Mouse (Mus musculus) heart, adult 2 months (tissue): ENCODE results near the gene Elmod3. TPM values are rescaled to one million over a fixed set of nuclear protein-coding genes. Genes with fewer than 3 reads are reported as not detected.
"Not testable (repeated sequence)": the region's sequence is repeated elsewhere in the genome, so short reads cannot be mapped to it uniquely, and the experiment has no call there.

ENCODE experiments used
- DNase-seq, 2 experiments: peaks; one replicate each; pipeline ENCODE4 v3.0.0; 2021
- H3K27ac ChIP-seq: fragments of 200-600 bp; 2 replicates; pipeline ENCODE4 v1.8.1; 2022
- H3K27me3 ChIP-seq: fragments of 200-500 bp; 2 replicates; pipeline ENCODE4 v1.6.1; 2012; ENCODE audit warnings: mild to moderate bottlenecking, low read length, inconsistent platforms, mixed read lengths; ENCODE audit not compliant: control insufficient read depth, insufficient read depth
- H3K36me3 ChIP-seq: fragments of 200-500 bp; 2 replicates; pipeline ENCODE4 v1.6.1; 2012; ENCODE audit warnings: low read length, inconsistent platforms; ENCODE audit not compliant: control insufficient read depth, insufficient read depth
- H3K4me1 ChIP-seq: fragments of 200-500 bp; 2 replicates; pipeline ENCODE4 v1.6.1; 2011; ENCODE audit warnings: low read length; ENCODE audit not compliant: control insufficient read depth, insufficient read depth
- H3K4me3 ChIP-seq: fragments of 200-600 bp; 2 replicates; pipeline ENCODE4 v1.8.1; 2022
- H3K79me2 ChIP-seq: fragments of 200-500 bp; replicated peaks from 2 replicates; pipeline ENCODE4 v1.6.1; 2012; ENCODE audit warnings: mild to moderate bottlenecking, inconsistent platforms, low read length, moderate library complexity, mixed read lengths; ENCODE audit not compliant: control insufficient read depth, insufficient read depth
- H3K9ac ChIP-seq: fragments of 200-500 bp; 2 replicates; pipeline ENCODE4 v1.6.1; 2012; ENCODE audit warnings: low read depth, mild to moderate bottlenecking, control low read depth, inconsistent platforms, low read length, mixed read lengths
- CTCF ChIP-seq: fragments of 200-600 bp; IDR thresholded peaks from 2 replicates; pipeline ENCODE4 v1.8.1; 2022; ENCODE audit warnings: antibody characterized with exemption, mild to moderate bottlenecking, moderate library complexity
- EP300 ChIP-seq: fragments of 200-500 bp; IDR thresholded peaks from 2 replicates; pipeline ENCODE4 v1.6.1; 2011; ENCODE audit warnings: low read depth, low read length, control low read depth; ENCODE audit not compliant: insufficient read depth
- POLR2A ChIP-seq: fragments of 200-500 bp; IDR thresholded peaks from 2 replicates; pipeline ENCODE4 v1.6.1; 2011; ENCODE audit warnings: mild to moderate bottlenecking, low read depth, low read length, control low read depth; ENCODE audit not compliant: insufficient read depth
- WGBS: fragments of 180-500 bp; shearing (Covaris S2); methylation state at CpG from one replicate; pipeline ENCODE4 v1.1.7; 2018; 5-methylcytosine and 5-hydroxymethylcytosine counted together
- intact Hi-C: fragments of 180-260 bp; cut with DNase I; formaldehyde crosslinking; loops from one replicate; pipeline ENCODE4 v1.15.1; 2025
- polyA plus RNA-seq: library from polyadenylated mRNA; depleted of rRNA; stranded (reverse); fragments of >200 nt; gene quantifications from 2 replicates; pipeline ENCODE4 v1.2.3, GENCODE M21; 2012
- total RNA-seq, 2 experiments: library from RNA; stranded (reverse); gene quantifications; 2 replicates each; pipeline ENCODE4 v1.2.3; 2021

Gene Elmod3
- total and polyA plus RNA-seq, 3 experiments = 12.8 to 25.5 (median 16.5) TPM

GRCm38 (mm10) chr6:72543265-72543850 lies 54.9 kb downstream of the Elmod3 start:
- no peak for DNase-seq
- TF ChIP-seq EP300 (no peak), CTCF (no peak), POLR2A (no peak)
- peaks cover 2% of the 10 kb centered on the region for H3K4me1 ChIP-seq
- H3K4me3 ChIP-seq = no peak overlapping the region
- no peak overlapping the region for H3K9ac ChIP-seq
- H3K79me2 ChIP-seq = no peaks in the 10 kb centered on the region
- no peak overlapping the region for H3K27ac ChIP-seq
- H3K27me3 ChIP-seq = no peaks in the 10 kb centered on the region
- no peaks in the 10 kb centered on the region for H3K36me3 ChIP-seq
- WGBS = 75% methylated on average over 12 of the region's 12 CpGs
- intact Hi-C loops = no loop called here

- H3K9ac ChIP-seq = peak overlapping the region; percentile 75
- peak overlapping the region; percentile 62 for H3K27ac ChIP-seq
- intact Hi-C loops = no loop called here
- H3K4me3 ChIP-seq = peak overlapping the region; percentile 51
- peak; percentile 83 to 90 for DNase-seq
- no peaks in the 10 kb centered on the region for H3K36me3 ChIP-seq
- WGBS = 3% methylated on average over 16 of the region's 16 CpGs
- H3K4me1 ChIP-seq = peaks cover 2% of the 10 kb centered on the region
- H3K79me2 ChIP-seq = no peaks in the 10 kb centered on the region
- peak; percentile 82 for TF ChIP-seq POLR2A
- peak; percentile 32; the same call in 1 of the 2 replicates for TF ChIP-seq CTCF
- peak; percentile 60; the same call in 1 of the 2 replicates for TF ChIP-seq EP300
- H3K27me3 ChIP-seq = no peaks in the 10 kb centered on the region
These were observed 59.6 kb downstream of the Elmod3 start for GRCm38 (mm10) chr6:72538562-72539031.

DNA sequence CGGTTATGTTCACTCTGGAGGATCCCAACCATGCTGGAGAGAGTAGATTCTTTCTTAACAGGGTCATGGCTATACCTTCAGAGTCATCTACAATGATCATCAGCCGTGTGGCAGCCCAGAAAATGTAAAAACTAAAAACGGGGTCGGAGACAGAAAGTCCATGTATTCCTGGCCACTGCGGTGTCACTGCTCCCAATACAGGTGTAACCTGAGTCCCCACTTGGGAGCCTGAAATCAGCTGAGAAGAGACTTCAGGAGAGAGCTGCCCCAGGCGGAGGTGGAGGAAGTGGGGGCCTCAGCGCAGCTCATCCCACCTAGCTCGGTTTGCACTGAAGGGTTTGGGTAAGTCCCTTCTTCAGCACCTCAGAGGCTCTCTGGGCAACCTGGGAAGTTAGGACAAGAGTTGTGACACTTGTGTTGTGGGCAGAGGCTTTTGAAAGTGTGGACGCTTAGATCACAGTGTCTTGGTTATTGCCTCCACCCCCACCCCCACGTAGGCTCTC lies 60.2 kb downstream of the Elmod3 start:
- intact Hi-C loops = no loop called here
- Histone ChIP-seq H3K27me3 (no peaks in the 10 kb centered on the region), H3K4me1 (peaks cover 2% of the 10 kb centered on the region), H3K36me3 (no peaks in the 10 kb centered on the region), H3K27ac (peak overlapping the region; percentile 62; the same call in 1 of the 2 replicates), H3K9ac (peak overlapping the region; percentile 75), H3K79me2 (no peaks in the 10 kb centered on the region), H3K4me3 (peak overlapping the region; percentile 51; the same call in 1 of the 2 replicates)
- DNase-seq = no peak
- 63% methylated on average over 10 of the region's 10 CpGs for WGBS
- no peak for TF ChIP-seq POLR2A
- no peak for TF ChIP-seq CTCF
- TF ChIP-seq EP300 = no peak

GRCm38 (mm10) chr6:72535165-72535564 lies 63.0 kb downstream of the Elmod3 start:
- no peaks in the 10 kb centered on the region for H3K79me2 ChIP-seq
- WGBS = 1% methylated on average over 9 of the region's 9 CpGs
- peak overlapping the region; percentile 60; the same call in 1 of the 2 replicates for H3K27ac ChIP-seq
- intact Hi-C loops = loop anchor here (1.0 kb wide), 1 partner anchor 31 kb away; no protein-coding TSS in a partner anchor
- no peak overlapping the region for H3K9ac ChIP-seq
- no peak overlapping the region for H3K4me3 ChIP-seq
- peaks cover 2% of the 10 kb centered on the region for H3K4me1 ChIP-seq
- H3K27me3 ChIP-seq = no peaks in the 10 kb centered on the region
- peak; percentile 79 to 88 for DNase-seq
- H3K36me3 ChIP-seq = no peaks in the 10 kb centered on the region
- TF ChIP-seq CTCF (peak; percentile 95), POLR2A (no peak), EP300 (peak; percentile 87; the same call in 1 of the 2 replicates)

- Histone ChIP-seq H3K79me2 (no peaks in the 10 kb centered on the region), H3K27me3 (no peaks in the 10 kb centered on the region), H3K4me3 (no peak overlapping the region), H3K9ac (no peak overlapping the region), H3K27ac (no peak overlapping the region), H3K36me3 (no peaks in the 10 kb centered on the region), H3K4me1 (peaks cover 2% of the 10 kb centered on the region)
- WGBS = 39% methylated on average over 9 of the region's 9 CpGs
- DNase-seq = peak; percentile 58 to 74
- TF ChIP-seq CTCF (peak; percentile 99), EP300 (peak; percentile 89), POLR2A (no peak)
- intact Hi-C loops = loop anchor here (1.0 kb wide), 1 partner anchor 106 kb away; no protein-coding TSS in a partner anchor
These were observed 64.0 kb downstream of the Elmod3 start for GRCm38 (mm10) chr6:72534035-72534809.

DNA sequence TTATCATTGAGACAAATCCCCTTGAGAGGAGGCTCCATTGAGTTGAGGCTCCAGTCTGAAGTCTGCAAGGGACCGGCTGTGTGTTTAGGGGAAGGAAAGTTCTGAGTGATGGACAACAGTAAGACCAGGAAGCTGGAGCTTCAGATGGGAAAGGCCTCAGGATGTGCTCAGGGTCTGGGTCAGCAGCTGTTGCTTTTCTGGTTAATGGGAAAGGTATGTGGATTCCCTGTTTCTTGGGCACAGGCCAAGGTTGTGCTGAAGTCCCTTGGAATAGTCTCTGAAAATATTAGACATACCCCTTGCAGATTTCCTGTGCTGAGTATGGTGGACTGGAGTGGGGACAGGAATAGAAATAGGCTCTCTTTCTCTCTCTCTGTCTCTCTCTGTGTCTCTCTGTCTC lies 64.7 kb downstream of the Elmod3 start:
- DNase-seq, H3K9ac ChIP-seq, H3K4me1 ChIP-seq, H3K4me3 ChIP-seq, H3K27me3 ChIP-seq, intact Hi-C loops, H3K27ac ChIP-seq, H3K36me3 ChIP-seq, H3K79me2 ChIP-seq: not testable (repeated sequence)
- 8% methylated on average over 1 of the region's 1 CpGs for WGBS
